Mouse (Mus musculus) mesoderm, embryonic 11.5 days (tissue): ENCODE results near the gene Smg9.

Experiments used
- DNase-seq: peaks from one replicate; pipeline ENCODE4 v3.0.0-alpha.2; 2012; ENCODE audit warnings: low read depth, low spot score

Gene Smg9

DNA sequence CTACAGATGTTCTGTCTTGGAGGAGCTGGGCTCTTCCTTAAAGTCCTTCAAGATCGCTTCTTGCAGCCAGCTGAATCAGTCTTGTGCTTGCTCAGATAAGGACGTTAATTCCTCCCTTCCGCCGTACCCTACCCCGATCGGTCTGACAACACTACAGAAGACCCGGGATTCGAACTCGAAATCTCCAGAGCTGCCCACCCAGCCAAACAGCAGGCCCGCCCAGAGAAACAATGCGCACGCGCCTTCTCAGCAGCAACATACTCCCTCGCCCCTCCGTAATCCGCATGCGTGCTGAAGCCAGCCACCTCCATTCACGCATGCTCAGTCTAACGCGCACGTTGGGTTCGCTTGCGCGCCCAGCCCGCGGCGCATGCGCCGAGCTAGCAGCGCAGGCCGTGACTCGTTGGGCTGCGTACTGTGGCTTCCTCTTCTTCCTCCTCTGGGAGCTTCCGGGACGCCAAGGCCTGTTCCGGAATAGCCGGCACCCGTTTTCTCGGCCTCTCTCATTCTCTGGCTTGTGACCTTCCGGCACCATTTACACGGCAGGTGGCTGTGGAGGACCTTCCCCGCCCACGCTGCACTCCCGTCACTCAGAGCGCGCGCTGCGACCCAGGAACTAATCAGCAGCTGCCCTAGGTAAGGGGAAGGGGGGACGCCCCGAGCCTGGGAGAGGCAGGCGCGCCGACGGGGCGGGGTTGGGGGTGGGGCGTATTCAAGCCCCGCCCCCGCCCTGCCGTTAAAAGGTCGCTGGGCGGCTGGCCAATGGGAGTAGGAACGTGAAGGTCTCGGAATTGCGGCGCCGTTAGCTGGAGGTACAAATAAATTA lies at the start of gene Smg9:
Smg9 (plus strand) TSS at position 364 of the 826 bp plus-strand sequence.
- DNase-seq = peak; percentile 100

GRCm38 (mm10) chr7:24355646-24356045 lies 43.8 kb upstream of the Smg9 start:
- DNase-seq = no peak

DNA sequence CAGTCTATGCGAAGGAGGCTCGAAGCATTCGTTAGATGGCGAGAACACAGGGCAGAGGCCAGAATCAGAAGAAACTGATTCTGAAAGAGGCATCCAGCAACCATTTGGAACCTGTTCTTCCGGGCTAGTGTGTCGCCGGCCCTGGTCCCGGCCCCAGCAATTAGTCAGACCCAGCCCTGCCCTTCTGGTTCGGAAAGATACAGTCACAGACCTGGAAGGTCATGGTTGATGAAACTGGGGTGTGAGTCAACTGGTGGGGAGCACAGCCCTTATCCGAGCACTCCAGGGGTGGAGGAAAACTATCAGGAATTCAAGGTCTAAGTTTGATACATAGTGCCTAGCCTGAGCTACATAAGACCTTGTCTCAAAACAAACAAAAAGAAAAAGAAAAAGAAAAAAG lies 43.3 kb upstream of the Smg9 start:
- no peak for DNase-seq

- no peak for DNase-seq
These were observed 41.5 kb upstream of the Smg9 start for GRCm38 (mm10) chr7:24357899-24358298.

DNA sequence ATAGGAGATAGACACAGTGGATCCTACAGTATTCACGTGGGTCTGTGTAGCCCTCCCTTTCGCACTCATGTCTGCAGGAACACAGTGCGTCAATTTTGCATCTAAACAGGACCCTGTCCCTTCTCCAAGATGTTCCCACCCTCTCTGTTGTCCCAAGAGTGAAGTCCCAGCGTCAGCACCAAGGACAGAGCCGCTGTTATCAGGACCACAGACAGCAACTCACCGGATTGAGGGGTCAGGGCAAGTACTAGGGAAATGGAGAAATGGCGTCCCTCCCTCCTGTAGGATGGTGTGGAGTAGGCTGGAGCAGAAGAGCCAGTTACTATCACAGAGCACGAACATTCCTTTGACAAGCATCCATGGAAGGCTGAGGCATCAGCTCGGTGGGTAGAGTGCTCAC lies 40.1 kb upstream of the Smg9 start:
- peak; percentile 68 for DNase-seq

- no peak for DNase-seq
These were observed 38.4 kb upstream of the Smg9 start for GRCm38 (mm10) chr7:24361001-24361400.

DNA sequence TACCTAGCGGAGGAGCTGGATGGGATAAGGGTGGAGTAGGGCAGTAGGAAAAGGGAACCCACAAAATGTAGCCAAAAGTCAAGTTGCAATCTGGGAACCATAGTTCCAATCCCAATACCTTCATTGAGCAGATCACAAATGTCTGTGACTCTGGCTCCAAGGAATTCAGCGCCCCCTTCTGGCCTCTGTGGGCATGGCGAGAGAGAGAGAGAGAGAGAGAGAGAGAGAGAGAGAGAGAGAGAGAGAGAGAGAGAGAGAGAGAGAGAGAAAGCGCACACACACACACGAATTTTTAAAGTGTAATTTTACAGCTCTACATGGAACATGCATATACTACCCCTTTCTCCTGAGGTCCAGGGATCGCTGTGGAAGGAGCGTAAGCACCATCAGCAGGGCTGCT lies 36.2 kb upstream of the Smg9 start:
- peak; percentile 56 for DNase-seq

DNA sequence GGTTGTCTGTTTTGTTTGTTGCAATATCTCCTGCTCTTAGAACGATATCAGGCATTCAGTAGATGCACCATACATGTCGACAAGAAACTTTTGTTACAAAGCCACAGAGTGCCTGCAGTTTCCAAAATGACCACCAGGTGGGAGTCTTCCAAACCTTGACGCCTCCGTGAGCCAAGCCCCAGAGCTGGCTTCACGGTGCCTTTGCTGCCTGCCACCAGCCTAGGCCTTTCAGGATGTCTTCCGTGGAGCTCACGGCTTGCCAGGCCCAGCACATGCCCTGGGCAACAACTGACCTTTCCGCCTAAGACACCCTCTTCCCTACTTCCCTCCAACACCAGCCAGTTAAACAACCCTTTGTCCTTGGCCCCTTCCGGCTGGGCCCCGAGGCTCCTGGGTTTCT lies 34.6 kb upstream of the Smg9 start:
- peak; percentile 88 for DNase-seq

- no peak for DNase-seq
These were observed 34.0 kb upstream of the Smg9 start for GRCm38 (mm10) chr7:24365258-24366014.

DNA sequence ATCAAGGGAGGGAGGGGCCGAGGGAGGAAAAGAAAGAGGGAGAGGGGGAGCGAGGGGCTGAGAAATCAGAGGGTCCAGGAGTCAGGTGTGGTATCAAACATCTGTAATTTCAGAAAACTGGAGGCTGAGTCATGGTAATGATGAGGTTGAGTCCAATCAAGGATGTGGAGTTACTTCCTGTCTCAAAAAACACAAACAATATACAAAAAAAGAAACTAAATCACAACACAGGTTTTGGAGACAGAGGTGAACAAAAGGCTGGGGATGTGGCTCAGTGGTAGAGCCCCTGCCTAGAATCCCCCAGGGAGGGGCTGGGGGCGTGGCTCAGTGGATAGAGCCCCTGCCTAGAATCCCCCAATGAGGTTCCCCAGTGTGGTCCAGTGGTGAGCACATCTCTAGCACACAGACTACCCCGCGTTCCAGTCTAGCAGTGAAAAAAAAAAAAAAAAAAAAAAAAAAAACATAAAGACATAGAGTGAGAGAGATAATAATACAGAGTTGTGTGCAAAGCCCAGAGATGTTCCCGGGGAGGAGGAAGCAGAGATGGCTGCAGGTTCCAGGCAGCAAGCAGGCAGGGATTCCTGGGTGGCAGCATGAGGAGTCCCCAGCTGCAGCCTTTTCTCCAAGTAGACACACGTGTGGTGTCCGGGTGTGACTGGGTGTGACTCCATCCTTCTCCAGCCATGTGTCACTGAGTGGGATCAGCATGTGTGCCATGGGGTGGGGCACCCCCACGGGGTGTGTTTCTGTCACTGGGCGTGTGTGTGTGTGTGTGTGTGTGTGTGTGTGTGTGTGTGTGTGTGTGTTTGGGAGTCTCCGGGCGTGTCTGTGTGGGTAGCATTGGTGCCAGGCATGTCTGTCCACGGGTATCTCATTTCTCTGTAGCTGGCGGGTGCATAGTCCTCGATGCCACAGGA lies 32.4 kb upstream of the Smg9 start:
- no peak for DNase-seq

GRCm38 (mm10) chr7:24368226-24368625 lies 31.2 kb upstream of the Smg9 start:
- DNase-seq = no peak

DNA sequence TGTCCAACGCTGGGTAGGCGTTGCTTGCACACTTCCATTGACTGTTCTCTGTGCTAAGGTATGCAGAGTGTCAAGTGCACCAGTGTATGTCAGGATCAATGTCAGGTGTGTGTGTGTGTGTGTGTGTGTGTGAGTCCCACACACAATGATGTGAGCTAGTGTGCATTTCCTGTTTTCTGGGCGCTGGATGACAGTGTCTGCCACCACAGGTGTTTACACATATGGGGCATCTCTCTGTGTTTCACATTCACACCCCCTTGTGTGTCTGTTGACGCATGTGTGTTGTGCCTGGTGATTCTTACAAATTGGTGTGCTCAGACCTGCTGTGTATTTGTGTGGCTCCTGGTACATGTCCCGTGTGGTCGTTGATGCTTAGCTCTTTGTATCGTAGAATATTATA lies 30.5 kb upstream of the Smg9 start:
- no peak for DNase-seq

DNA sequence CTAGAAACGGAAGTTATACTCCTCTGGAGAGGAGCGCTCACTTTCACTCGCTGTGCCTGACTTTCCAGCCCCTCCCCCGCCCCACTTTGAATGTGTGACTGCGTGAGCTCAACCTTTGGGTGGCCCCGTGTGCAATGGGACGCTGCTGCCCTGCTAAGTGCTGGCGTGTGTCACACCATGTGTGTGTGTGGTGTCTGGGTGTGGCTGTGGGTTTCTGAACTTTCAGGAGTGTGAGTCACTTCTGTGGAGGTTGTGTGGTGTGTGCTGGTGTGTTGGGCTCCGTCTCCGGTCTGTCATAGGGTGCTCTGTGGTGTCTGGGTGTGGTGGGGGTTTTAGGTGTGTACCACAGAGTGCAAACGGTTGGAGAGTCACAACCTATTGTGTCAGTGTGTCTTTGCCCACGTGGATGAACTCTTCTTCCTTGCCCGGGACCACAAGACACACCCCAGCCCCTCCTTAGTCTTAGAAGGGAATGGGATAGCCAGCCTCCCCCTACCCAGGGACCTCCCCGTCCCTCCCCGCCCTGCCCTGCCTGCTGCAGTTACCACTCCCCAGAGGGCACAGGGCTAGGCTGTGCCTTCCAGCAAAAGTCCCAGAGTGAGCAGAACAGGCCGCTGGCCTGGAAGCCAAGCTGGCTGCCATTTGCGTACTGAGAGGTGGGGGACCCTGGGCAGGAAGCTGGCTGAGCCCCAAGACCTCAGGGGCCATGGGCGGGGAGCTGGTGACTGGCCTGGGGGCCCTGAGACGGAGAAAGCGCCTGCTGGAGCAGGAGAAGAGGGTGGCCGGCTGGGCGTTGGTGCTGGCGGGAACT lies 29.5 kb upstream of the Smg9 start, which contains the start of gene Kcnn4:
Kcnn4 (plus strand) TSS at position 533 of the 811 bp plus-strand sequence.
- no peak for DNase-seq

DNA sequence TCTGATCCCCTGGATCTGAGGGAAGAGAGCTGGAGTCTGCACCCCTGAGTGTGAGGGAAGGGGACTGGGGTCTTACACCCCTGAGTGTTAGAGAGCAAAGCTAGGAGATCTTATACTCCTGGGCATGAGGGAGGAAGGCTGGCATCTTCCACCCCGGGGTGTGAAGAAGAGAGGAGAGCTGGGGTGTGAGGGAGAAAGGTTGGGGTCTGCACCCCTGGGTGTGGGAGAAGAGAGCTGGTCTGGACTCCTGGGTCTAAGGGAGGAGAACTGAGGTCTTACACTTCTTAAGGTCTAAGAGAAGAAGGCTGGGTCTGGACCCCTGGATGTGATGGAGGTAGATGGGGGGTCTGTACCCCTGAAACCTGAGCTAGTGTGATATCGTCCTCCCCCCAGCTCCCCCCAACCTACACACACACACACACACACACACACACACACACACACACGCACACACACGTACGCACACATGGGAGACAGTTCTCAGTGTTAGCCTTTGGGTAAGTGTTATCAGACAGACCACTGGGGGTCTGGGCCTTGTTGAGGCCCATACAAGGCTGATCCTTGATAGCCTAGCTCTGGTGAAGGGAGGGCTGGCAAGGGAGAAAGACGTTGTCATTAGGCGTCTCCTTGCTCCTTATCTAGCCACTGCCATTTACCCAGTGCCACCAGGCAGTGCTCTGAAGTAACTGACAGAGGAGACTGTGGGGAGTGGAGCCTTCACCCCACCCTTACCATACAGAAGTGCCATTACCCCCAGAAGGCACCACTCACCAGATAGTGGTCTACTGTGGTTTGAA lies 28.2 kb upstream of the Smg9 start:
- no peak for DNase-seq

DNA sequence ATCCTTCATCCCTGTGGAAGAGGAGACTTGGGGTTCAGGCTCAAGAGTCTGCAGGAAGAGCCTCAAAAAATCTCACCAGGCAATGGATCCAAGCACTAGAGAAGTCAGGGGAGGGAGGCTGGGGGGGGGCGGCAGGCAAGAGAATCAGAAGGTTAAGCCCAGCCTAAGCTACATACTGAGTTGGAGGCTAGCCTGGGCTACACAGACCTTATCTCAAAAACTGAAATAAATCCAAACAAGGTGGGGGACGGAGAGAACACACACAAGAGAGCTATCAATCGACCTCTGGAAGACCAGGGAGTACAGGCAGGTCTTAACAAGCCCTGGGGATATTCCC lies 27.6 kb upstream of the Smg9 start:
- DNase-seq = no peak

GRCm38 (mm10) chr7:24372300-24372699 lies 27.1 kb upstream of the Smg9 start:
- DNase-seq = no peak

GRCm38 (mm10) chr7:24372786-24373185 lies 26.6 kb upstream of the Smg9 start:
- DNase-seq = no peak

DNA sequence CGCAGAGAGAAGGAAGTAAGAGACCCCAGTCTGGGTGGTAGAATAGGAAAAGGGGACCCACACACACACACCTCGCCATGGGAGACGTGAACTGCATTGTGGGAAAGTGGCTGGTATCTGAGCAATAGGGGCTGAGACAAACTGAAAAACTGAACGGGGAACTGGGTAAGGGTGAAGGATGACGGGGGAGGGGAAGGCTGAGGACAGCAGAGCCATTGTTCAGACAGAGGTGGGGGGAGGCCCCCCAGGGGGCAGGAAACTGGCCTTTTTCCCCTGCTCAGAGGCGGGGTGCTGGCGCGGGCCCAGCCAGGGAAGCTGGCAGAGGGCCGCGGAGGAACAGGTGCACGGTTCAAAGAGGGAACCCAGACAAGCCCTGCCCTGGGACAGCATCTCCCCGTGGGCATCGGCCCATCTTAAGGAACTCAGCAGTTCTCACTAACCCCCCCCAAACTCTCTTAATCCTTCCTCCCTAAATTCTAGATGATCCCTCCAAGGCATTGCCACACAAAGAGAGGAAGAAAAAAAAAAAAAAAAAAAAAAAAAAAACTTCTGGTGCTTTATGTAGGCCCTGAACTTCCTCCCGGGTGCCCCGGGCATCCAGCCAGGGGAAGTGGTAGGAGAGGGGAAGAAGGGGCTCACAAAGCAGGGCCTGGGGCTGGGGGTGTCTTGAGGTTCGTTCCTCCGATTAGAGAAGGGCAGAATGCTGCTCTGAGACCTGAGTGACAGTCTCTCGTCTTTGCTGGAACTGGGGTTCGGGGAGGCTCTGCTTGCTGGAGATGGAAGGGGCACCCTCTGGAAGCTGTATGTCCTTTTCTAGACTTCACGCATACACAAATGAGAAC lies 25.7 kb upstream of the Smg9 start:
- DNase-seq = no peak

DNA sequence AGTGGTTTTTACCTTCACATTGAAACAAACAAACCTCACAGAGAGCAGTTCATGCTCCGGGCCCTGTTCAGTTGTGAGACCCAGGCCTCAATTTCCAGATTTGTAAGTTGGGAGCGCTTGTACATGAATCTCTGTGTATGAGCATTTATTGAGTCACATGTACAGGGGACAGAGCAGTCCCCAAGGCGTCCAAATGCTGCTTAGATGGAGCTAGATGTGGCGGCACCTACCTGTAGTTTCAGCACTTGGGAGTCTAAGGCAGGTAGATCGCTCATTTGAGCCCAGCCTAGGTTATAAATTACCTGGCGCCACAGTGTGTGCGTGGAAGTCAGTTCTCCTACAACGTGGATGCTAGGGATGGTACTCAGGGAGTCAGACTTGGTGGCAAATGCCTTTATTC lies 23.0 kb upstream of the Smg9 start:
- DNase-seq = no peak
